20 mouse cellular contexts compared by ENCODE assay signal in the genomic region with DNA sequence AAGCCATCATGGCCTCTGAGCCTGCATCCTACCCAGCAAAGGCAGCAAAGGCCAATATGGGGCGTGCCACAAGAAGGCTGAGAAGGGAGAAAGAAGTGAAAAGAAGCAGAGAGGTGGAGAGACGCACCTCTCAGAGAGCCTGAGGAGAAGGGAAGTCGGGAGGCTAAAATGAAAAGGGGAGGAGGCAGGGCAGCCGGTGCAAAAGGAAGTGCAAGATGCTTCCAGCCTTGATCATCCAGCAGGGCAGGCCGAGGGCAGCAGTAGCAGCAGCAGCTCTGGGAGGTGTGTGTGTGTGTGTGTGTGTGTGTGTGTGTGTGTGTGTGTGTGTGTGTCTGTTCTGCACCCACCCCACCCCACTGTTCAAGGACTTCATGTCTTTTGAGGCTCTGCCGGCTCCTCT. TPM values are rescaled to one million over a fixed set of nuclear protein-coding genes. Genes with fewer than 3 reads are reported as not detected.
DNase-seq lines count a peak whose midpoint lies in the region; ATAC-seq lines count a peak whose summit lies in the region.
"Had no signal": no experiment of that assay in that cellular context is flagged by ENCODE, and none has a peak within 500 bp of the region (broad histone marks: within the 10 kb centered on the region; RNA-seq: fewer than 3 reads in every experiment).

No protein-coding gene starts in this region.

- no peak overlapping the region for H3K4me3 ChIP-seq in midbrain, embryonic 11.5 days (ENCODE audit: low read depth, low read length)
- no peak overlapping the region for H3K4me3 ChIP-seq in midbrain, embryonic 15.5 days
- no peak overlapping the region for H3K4me3 ChIP-seq in hindbrain, embryonic 12.5 days
- no peak overlapping the region for H3K4me3 ChIP-seq in hindbrain, embryonic 13.5 days
- H3K4me3 ChIP-seq: embryonic facial prominence, embryonic 10.5 days; embryonic facial prominence, embryonic 12.5 days; forebrain, embryonic 13.5 days; forebrain, embryonic 15.5 days had no signal

- no peaks in the 10 kb centered on the region for H3K36me3 ChIP-seq in midbrain, embryonic 11.5 days (ENCODE audit: control insufficient read depth, insufficient read depth, low read length)
- no peaks in the 10 kb centered on the region for H3K36me3 ChIP-seq in midbrain, embryonic 15.5 days (replicated peaks)
- no peaks in the 10 kb centered on the region for H3K36me3 ChIP-seq in hindbrain, embryonic 12.5 days
- no peaks in the 10 kb centered on the region for H3K36me3 ChIP-seq in hindbrain, embryonic 13.5 days
- H3K36me3 ChIP-seq: embryonic facial prominence, embryonic 10.5 days; embryonic facial prominence, embryonic 12.5 days; forebrain, embryonic 15.5 days had no signal

- WGBS in midbrain, embryonic 11.5 days = 71% methylated on average over 6 of the region's 6 CpGs
- WGBS in midbrain, embryonic 15.5 days = 64% methylated on average over 6 of the region's 6 CpGs
- WGBS in hindbrain, embryonic 12.5 days = 70% methylated on average over 6 of the region's 6 CpGs
- WGBS in hindbrain, embryonic 13.5 days = 70% methylated on average over 6 of the region's 6 CpGs

- no peak for ATAC-seq in midbrain, embryonic 11.5 days (ENCODE audit: low FRiP score)
- ATAC-seq in midbrain, embryonic 15.5 days (replicated peaks) = no peak
- ATAC-seq in hematopoietic stem cell, adult 5-6 weeks (replicated peaks in 1 of 2; ENCODE audit: insufficient read depth in 1 of 2, low FRiP score in 2 of 2, low TSS enrichment in 1 of 2, low read depth in 1 of 2, poor library complexity in 2 of 2, severe bottlenecking in 2 of 2) = peak; percentile 51 to 67; a peak in 2 of 4 replicates
- peak; percentile 60; the same call in 1 of the 2 replicates for ATAC-seq in monocyte, adult 5-6 weeks (replicated peaks; ENCODE audit: insufficient number of reproducible peaks, low FRiP score, low TSS enrichment, poor library complexity, severe bottlenecking)
- no peak for ATAC-seq in hindbrain, embryonic 12.5 days (ENCODE audit: low FRiP score)
- ATAC-seq in hindbrain, embryonic 13.5 days (ENCODE audit: low FRiP score) = no peak
- ATAC-seq: forebrain, embryonic 13.5 days; forebrain, embryonic 15.5 days had no signal

- H3K27me3 ChIP-seq in midbrain, embryonic 11.5 days (ENCODE audit: control insufficient read depth, insufficient read depth, low read length) = no peaks in the 10 kb centered on the region
- H3K27me3 ChIP-seq in midbrain, embryonic 15.5 days (replicated peaks) = no peaks in the 10 kb centered on the region
- H3K27me3 ChIP-seq in hindbrain, embryonic 12.5 days = no peaks in the 10 kb centered on the region
- no peaks in the 10 kb centered on the region for H3K27me3 ChIP-seq in hindbrain, embryonic 13.5 days
- H3K27me3 ChIP-seq: embryonic facial prominence, embryonic 12.5 days; forebrain, embryonic 13.5 days; forebrain, embryonic 15.5 days had no signal

- H3K4me1 ChIP-seq in midbrain, embryonic 11.5 days (ENCODE audit: control insufficient read depth, insufficient read depth, low read length) = no peaks in the 10 kb centered on the region
- H3K4me1 ChIP-seq in midbrain, embryonic 15.5 days = no peaks in the 10 kb centered on the region
- no peaks in the 10 kb centered on the region for H3K4me1 ChIP-seq in hindbrain, embryonic 12.5 days
- no peaks in the 10 kb centered on the region for H3K4me1 ChIP-seq in hindbrain, embryonic 13.5 days (replicated peaks)
- H3K4me1 ChIP-seq: embryonic facial prominence, embryonic 10.5 days; embryonic facial prominence, embryonic 12.5 days; forebrain, embryonic 13.5 days; forebrain, embryonic 15.5 days had no signal

- no peak overlapping the region for H3K9ac ChIP-seq in midbrain, embryonic 11.5 days (ENCODE audit: low read length)
- H3K9ac ChIP-seq in midbrain, embryonic 15.5 days = no peak overlapping the region
- no peak overlapping the region for H3K9ac ChIP-seq in hindbrain, embryonic 12.5 days
- no peak overlapping the region for H3K9ac ChIP-seq in hindbrain, embryonic 13.5 days
- H3K9ac ChIP-seq: embryonic facial prominence, embryonic 12.5 days; forebrain, embryonic 13.5 days; forebrain, embryonic 15.5 days had no signal

- H3K4me2 ChIP-seq in midbrain, embryonic 11.5 days = no peak overlapping the region
- H3K4me2 ChIP-seq in midbrain, embryonic 15.5 days = no peak overlapping the region
- no peak overlapping the region for H3K4me2 ChIP-seq in hindbrain, embryonic 12.5 days (replicated peaks)
- no peak overlapping the region for H3K4me2 ChIP-seq in hindbrain, embryonic 13.5 days
- H3K4me2 ChIP-seq: embryonic facial prominence, embryonic 12.5 days; forebrain, embryonic 13.5 days; forebrain, embryonic 15.5 days had no signal

- H3K9me3 ChIP-seq in midbrain, embryonic 11.5 days (ENCODE audit: control insufficient read depth, low read length) = no peaks in the 10 kb centered on the region
- 0 out of 2 replicates have a peak, but pooled peaks cover 5% of the 10 kb centered on the region for H3K9me3 ChIP-seq in midbrain, embryonic 15.5 days
- peaks cover 11% of the 10 kb centered on the region; the same call in 1 of the 2 replicates for H3K9me3 ChIP-seq in hindbrain, embryonic 12.5 days (replicated peaks)
- peaks cover 9% of the 10 kb centered on the region for H3K9me3 ChIP-seq in hindbrain, embryonic 13.5 days
- H3K9me3 ChIP-seq: forebrain, embryonic 15.5 days had no signal

- H3K27ac ChIP-seq in midbrain, embryonic 11.5 days (ENCODE audit: low read depth, low read length) = no peak overlapping the region
- no peak overlapping the region for H3K27ac ChIP-seq in midbrain, embryonic 15.5 days
- no peak overlapping the region for H3K27ac ChIP-seq in hindbrain, embryonic 12.5 days
- no peak overlapping the region for H3K27ac ChIP-seq in hindbrain, embryonic 13.5 days
- H3K27ac ChIP-seq: embryonic facial prominence, embryonic 10.5 days; embryonic facial prominence, embryonic 12.5 days; forebrain, embryonic 13.5 days; forebrain, embryonic 15.5 days had no signal

- peak; percentile 45 for DNase-seq in midbrain, embryonic 11.5 days (ENCODE audit: low spot score, missing footprints)
- DNase-seq in thymus, postnatal 4 days = peak; percentile 44
- DNase-seq in thymus, postnatal 10 days (ENCODE audit: low spot score in 2 of 2) = no peak
- DNase-seq: adrenal gland, adult 8-10 months; adrenal gland, postnatal 14 days; adrenal gland, postnatal 36 days; cerebellum, adult 11-12 months; cerebellum, adult 2 months; cerebellum, adult 9-10 months; cerebellum, postnatal 10 days; cerebellum, postnatal 25 days had no signal

RNA-seq across cellular contexts. Expression of a gene that starts 58.4 kb away (rescaled TPM):
- 28.4 and 32.3 TPM in 2 replicates for polyA plus RNA-seq in midbrain, embryonic 11.5 days (2014; fragmentation: Nextera tagmentation; extraction: Ambion mirVana)
- polyA plus RNA-seq in midbrain, embryonic 15.5 days (2015; fragmentation: Nextera tagmentation; extraction: Ambion mirVana) = 20.9 and 22.1 TPM in 2 replicates
- total RNA-seq in hematopoietic stem cell, adult 5-6 weeks (2017) = 23.8 and 26.0 TPM in 2 replicates
- 23.5 to 26.3 TPM (median 23.8 TPM) in 3 replicates for total RNA-seq in monocyte, adult 5-6 weeks (2017)
- polyA plus RNA-seq in hindbrain, embryonic 12.5 days (2016; fragmentation: Nextera tagmentation; extraction: Ambion mirVana) = 40.4 and 53.4 TPM in 2 replicates
- 19.9 and 22.6 TPM in 2 replicates for polyA plus RNA-seq in hindbrain, embryonic 13.5 days (2015; fragmentation: Nextera tagmentation; extraction: Ambion mirVana)

Comparison
In these comparisons a context has a peak if more than half of its experiments do, and no peak if none do; other contexts are left out.
1. DNase-seq: peak in midbrain, embryonic 11.5 days (single experiment) and thymus, postnatal 4 days (single experiment); none in thymus, postnatal 10 days (0 of 2).
2. ATAC-seq: peak in hematopoietic stem cell, adult 5-6 weeks (2 of 2) and monocyte, adult 5-6 weeks (single experiment); none in midbrain, embryonic 11.5 days (single experiment), midbrain, embryonic 15.5 days (single experiment), hindbrain, embryonic 12.5 days (single experiment) and hindbrain, embryonic 13.5 days (single experiment).